Mouse (Mus musculus) frontal cortex, postnatal 10 days (tissue): ENCODE measurements at regions not wholly inside any gene's neighbourhood (a gene's known extent, or its start where the extent isn't known, plus 50 kb on each side); places are given as distances from the start of the nearest gene placed in this dataset.

ENCODE experiments used
- DNase-seq, 2 experiments: peaks; one replicate each; pipeline ENCODE4 v3.0.0; 2022; ENCODE audit warnings: low spot score in 2 of 2, mixed read lengths in 1 of 2

GRCm38 (mm10) chr13:71245326-71245725 lies 403.7 kb upstream of the Adamts16 start:
- no peak for DNase-seq

GRCm38 (mm10) chr13:71239782-71240181 lies 398.2 kb upstream of the Adamts16 start:
- no peak for DNase-seq

GRCm38 (mm10) chr13:71235338-71235737 lies 393.7 kb upstream of the Adamts16 start:
- no peak for DNase-seq

- no peak for DNase-seq
These were observed 389.6 kb upstream of the Adamts16 start for GRCm38 (mm10) chr13:71231182-71231581.

- DNase-seq: no peak
These were observed 373.2 kb upstream of the Adamts16 start for GRCm38 (mm10) chr13:71214776-71215175.

GRCm38 (mm10) chr13:71211363-71211762 lies 369.8 kb upstream of the Adamts16 start:
- DNase-seq: no peak

GRCm38 (mm10) chr13:71210658-71211251 lies 369.1 kb upstream of the Adamts16 start:
- no peak for DNase-seq

- DNase-seq: no peak
These were observed 364.1 kb upstream of the Adamts16 start for GRCm38 (mm10) chr13:71205708-71206107.

- DNase-seq: no peak
These were observed 359.0 kb upstream of the Adamts16 start for GRCm38 (mm10) chr13:71200656-71201055.

GRCm38 (mm10) chr13:71195675-71196074 lies 354.1 kb upstream of the Adamts16 start:
- DNase-seq: no peak

GRCm38 (mm10) chr13:71184500-71184899 lies 342.9 kb upstream of the Adamts16 start:
- DNase-seq: no peak

GRCm38 (mm10) chr13:71179083-71179482 lies 337.5 kb upstream of the Adamts16 start:
- DNase-seq: no peak

GRCm38 (mm10) chr13:71174335-71174734 lies 332.7 kb upstream of the Adamts16 start:
- no peak for DNase-seq

GRCm38 (mm10) chr13:71166226-71166625 lies 324.6 kb upstream of the Adamts16 start:
- no peak for DNase-seq

GRCm38 (mm10) chr13:71165096-71165920 lies 323.7 kb upstream of the Adamts16 start:
- DNase-seq: no peak

- DNase-seq: no peak
These were observed 322.4 kb upstream of the Adamts16 start for GRCm38 (mm10) chr13:71164012-71164411.

- no peak for DNase-seq
These were observed 321.3 kb upstream of the Adamts16 start for GRCm38 (mm10) chr13:71162952-71163351.

GRCm38 (mm10) chr13:71158300-71158860 lies 316.8 kb upstream of the Adamts16 start:
- no peak for DNase-seq

GRCm38 (mm10) chr13:71157656-71158299 lies 316.2 kb upstream of the Adamts16 start:
- DNase-seq: no peak

GRCm38 (mm10) chr13:71150092-71150491 lies 308.5 kb upstream of the Adamts16 start:
- DNase-seq: no peak

GRCm38 (mm10) chr13:71149303-71149696 lies 307.7 kb upstream of the Adamts16 start:
- no peak for DNase-seq
